Mouse (Mus musculus): ENCODE measurements around the gene Col8a2. TPM values are rescaled to one million over a fixed set of nuclear protein-coding genes. Genes with fewer than 3 reads are reported as not detected.

Col8a2 gene
- polyA plus RNA-seq, 1 experiment from 2014 or later, result 4.8 TPM

- Histone ChIP-seq H3K36me3 (ENCODE audit: control insufficient read depth, insufficient read depth, low read length) (peaks cover 20% of the 10 kb centered on the region), H3K4me2 (ENCODE audit: low read length) (0 out of 2 replicates have a peak overlapping the region, but pooled peaks have one; percentile 50), H3K27me3 (ENCODE audit: control insufficient read depth, insufficient read depth, low read length) (no peaks in the 10 kb centered on the region), H3K4me1 (ENCODE audit: control insufficient read depth in 2 of 2, insufficient read depth in 2 of 2, low read length in 2 of 2) (peaks cover 38 to 77% of the 10 kb centered on the region in 2 experiments), H3K9me3 (ENCODE audit: control insufficient read depth, low read length) (no peaks in the 10 kb centered on the region), H3K9ac (ENCODE audit: low read length) (peak overlapping the region; percentile 8; the same call in 1 of the 2 replicates), H3K27ac (replicated peaks in 1 of 2; ENCODE audit: control insufficient read depth in 1 of 2, insufficient read depth in 1 of 2, low read depth in 2 of 2, low read length in 2 of 2) (peak overlapping the region in 1 of 2 experiments; percentile 76; a peak in 2 of 4 replicates), H3K4me3 (ENCODE audit: control insufficient read depth in 1 of 2, insufficient read depth in 1 of 2, low read depth in 1 of 2, low read length in 2 of 2) (no peak overlapping the region)
- WGBS, result 30% methylated on average over 4 of the region's 4 CpGs
- ATAC-seq (ENCODE audit: insufficient number of reproducible peaks, insufficient read depth, low FRiP score, low read depth), result no peak
Observed at GRCm38 (mm10) chr4:126250659-126251058, 35.9 kb upstream of the Col8a2 start.

DNA sequence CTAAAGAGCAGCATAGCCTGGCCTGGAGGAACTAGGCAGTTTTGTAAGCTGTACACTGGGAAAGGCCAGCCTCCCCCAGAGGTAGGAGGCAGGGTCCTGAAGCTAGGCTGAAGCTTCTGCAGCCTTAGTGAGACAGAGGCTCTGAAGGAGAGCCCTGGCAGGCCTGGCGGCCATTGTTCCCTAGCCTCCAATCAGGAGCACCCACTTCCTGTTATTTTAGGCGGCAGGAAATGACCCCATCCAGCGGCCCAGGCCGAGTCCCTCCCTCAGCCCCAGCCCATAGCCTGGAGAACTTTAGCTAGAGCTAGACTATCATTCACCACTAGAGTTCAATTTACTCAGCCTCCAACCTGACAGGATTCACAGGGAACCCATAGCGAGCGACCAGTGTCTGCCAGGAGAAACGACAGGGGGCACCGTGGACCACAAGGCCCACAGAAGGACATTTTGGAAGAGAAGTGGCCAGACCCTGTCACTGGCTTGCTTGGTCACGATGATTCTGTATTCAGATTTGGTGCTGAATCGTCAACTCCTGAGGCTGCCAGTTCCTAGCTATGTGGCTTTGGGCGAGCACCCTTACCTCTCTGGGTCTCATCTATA is 34.8 kb upstream of the Col8a2 start:
- Histone ChIP-seq H3K9ac (ENCODE audit: low read length) (peak overlapping the region; percentile 52), H3K4me3 (ENCODE audit: control insufficient read depth in 1 of 2, insufficient read depth in 1 of 2, low read depth in 1 of 2, low read length in 2 of 2) (peak overlapping the region in 1 of 2 experiments; percentile 10; a peak in 1 of 4 replicates), H3K4me2 (ENCODE audit: low read length) (peak overlapping the region; percentile 50), H3K9me3 (ENCODE audit: control insufficient read depth, low read length) (no peaks in the 10 kb centered on the region), H3K4me1 (ENCODE audit: control insufficient read depth in 2 of 2, insufficient read depth in 2 of 2, low read length in 2 of 2) (peaks cover 38 to 71% of the 10 kb centered on the region in 2 experiments), H3K27me3 (ENCODE audit: control insufficient read depth, insufficient read depth, low read length) (no peaks in the 10 kb centered on the region), H3K27ac (replicated peaks in 1 of 2; ENCODE audit: control insufficient read depth in 1 of 2, insufficient read depth in 1 of 2, low read depth in 2 of 2, low read length in 2 of 2) (peak overlapping the region; percentile 68 to 76), H3K36me3 (ENCODE audit: control insufficient read depth, insufficient read depth, low read length) (peaks cover 14% of the 10 kb centered on the region; the same call in 1 of the 2 replicates)
- no peak for ATAC-seq (ENCODE audit: insufficient number of reproducible peaks, insufficient read depth, low FRiP score, low read depth)
- WGBS, result 55% methylated on average over 11 of the region's 11 CpGs

GRCm38 (mm10) chr4:126252411-126253237 is 34.0 kb upstream of the Col8a2 start:
- H3K9ac ChIP-seq (ENCODE audit: low read length), result peak overlapping the region; percentile 52; the same call in 1 of the 2 replicates
- peaks cover 9% of the 10 kb centered on the region; the same call in 1 of the 2 replicates for H3K36me3 ChIP-seq (ENCODE audit: control insufficient read depth, insufficient read depth, low read length)
- H3K9me3 ChIP-seq (ENCODE audit: control insufficient read depth, low read length), result no peaks in the 10 kb centered on the region
- peak overlapping the region; percentile 63 to 76; a peak in 3 of 4 replicates for H3K27ac ChIP-seq (replicated peaks in 1 of 2; ENCODE audit: control insufficient read depth in 1 of 2, insufficient read depth in 1 of 2, low read depth in 2 of 2, low read length in 2 of 2)
- no peak overlapping the region for H3K4me3 ChIP-seq (ENCODE audit: control insufficient read depth in 1 of 2, insufficient read depth in 1 of 2, low read depth in 1 of 2, low read length in 2 of 2)
- no peak for ATAC-seq (ENCODE audit: insufficient number of reproducible peaks, insufficient read depth, low FRiP score, low read depth)
- H3K4me1 ChIP-seq (ENCODE audit: control insufficient read depth in 2 of 2, insufficient read depth in 2 of 2, low read length in 2 of 2), result peaks cover 45 to 76% of the 10 kb centered on the region in 2 experiments
- H3K27me3 ChIP-seq (ENCODE audit: control insufficient read depth, insufficient read depth, low read length), result no peaks in the 10 kb centered on the region
- H3K4me2 ChIP-seq (ENCODE audit: low read length), result peak overlapping the region; percentile 50
- 66% methylated on average over 17 of the region's 17 CpGs for whole genome bisulfite sequencing

- no peak for ATAC-seq (ENCODE audit: insufficient number of reproducible peaks, insufficient read depth, low FRiP score, low read depth)
- peaks cover 48 to 75% of the 10 kb centered on the region in 2 experiments for H3K4me1 ChIP-seq (ENCODE audit: control insufficient read depth in 2 of 2, insufficient read depth in 2 of 2, low read length in 2 of 2)
- 66% methylated on average over 14 of the region's 14 CpGs for WGBS
Observed at GRCm38 (mm10) chr4:126253637-126254272, 32.8 kb upstream of the Col8a2 start.

GRCm38 (mm10) chr4:126254315-126255112 is 32.1 kb upstream of the Col8a2 start:
- 9% methylated on average over 9 of the region's 9 CpGs for WGBS
- H3K36me3 ChIP-seq (ENCODE audit: control insufficient read depth, insufficient read depth, low read length), result 0 out of 2 replicates have a peak, but pooled peaks cover 4% of the 10 kb centered on the region

More at GRCm38 (mm10) chr4:126253637-126254272, 32.8 kb upstream of the Col8a2 start:
- peak overlapping the region; percentile 99 for H3K9ac ChIP-seq (ENCODE audit: low read length)
- H3K9me3 ChIP-seq (ENCODE audit: control insufficient read depth, low read length), result no peaks in the 10 kb centered on the region
- H3K27ac ChIP-seq (replicated peaks in 1 of 2; ENCODE audit: control insufficient read depth in 1 of 2, insufficient read depth in 1 of 2, low read depth in 2 of 2, low read length in 2 of 2), result peak overlapping the region in 1 of 2 experiments; percentile 97; a peak in 1 of 4 replicates
- no peaks in the 10 kb centered on the region for H3K27me3 ChIP-seq (ENCODE audit: control insufficient read depth, insufficient read depth, low read length)
- 0 out of 2 replicates have a peak, but pooled peaks cover 4% of the 10 kb centered on the region for H3K36me3 ChIP-seq (ENCODE audit: control insufficient read depth, insufficient read depth, low read length)
- peak overlapping the region; percentile 69 to 99; a peak in 3 of 4 replicates for H3K4me3 ChIP-seq (ENCODE audit: control insufficient read depth in 1 of 2, insufficient read depth in 1 of 2, low read depth in 1 of 2, low read length in 2 of 2)
- H3K4me2 ChIP-seq (ENCODE audit: low read length), result peak overlapping the region; percentile 86

DNA sequence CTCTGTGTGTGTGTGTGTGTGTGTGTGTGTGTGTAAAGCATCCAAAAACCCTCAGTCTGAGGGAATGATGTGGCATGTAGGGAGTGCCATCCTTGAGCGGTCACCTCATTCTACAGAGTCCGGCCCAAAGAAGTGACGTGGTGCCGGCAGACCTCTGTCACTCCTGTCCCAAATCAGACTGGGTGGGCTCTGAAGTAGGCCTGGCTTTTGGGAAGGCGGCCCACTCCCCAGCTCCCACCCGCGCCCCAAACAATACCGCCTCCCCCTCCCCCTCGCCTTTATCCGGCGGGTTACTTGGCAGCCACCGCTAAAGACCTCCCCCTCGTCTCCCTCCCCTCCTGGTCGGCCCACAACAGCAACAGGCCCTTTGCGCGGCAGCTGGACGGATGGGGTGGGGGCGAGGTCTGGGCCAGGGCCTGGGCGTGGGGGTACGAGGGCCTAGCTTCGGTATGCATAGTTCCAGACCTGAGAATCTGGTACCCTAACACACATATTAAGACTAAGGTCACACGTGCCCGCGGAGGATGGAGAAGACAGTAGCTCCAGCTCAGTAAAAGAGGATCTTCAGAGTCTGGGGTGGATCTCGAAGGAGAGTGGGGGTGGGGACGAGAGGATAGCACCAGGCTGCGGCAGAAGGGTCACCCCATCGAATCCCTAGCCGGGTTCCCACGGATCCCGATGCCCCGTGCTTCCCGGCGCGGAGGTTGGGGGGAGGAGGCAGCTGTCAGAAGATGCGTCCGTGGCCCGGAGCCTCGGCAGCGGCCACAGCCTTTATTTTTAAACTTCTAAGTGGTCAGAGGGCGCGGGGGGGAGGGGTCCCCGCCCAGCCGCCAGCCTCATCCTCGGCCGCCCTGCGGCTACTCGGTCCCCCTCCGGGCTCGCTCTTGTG is 31.2 kb upstream of the Col8a2 start:
- under 1% methylated on average over 50 of the region's 50 CpGs for WGBS
- Histone ChIP-seq H3K36me3 (ENCODE audit: control insufficient read depth, insufficient read depth, low read length) (0 out of 2 replicates have a peak, but pooled peaks cover 4% of the 10 kb centered on the region), H3K4me3 (ENCODE audit: control insufficient read depth in 1 of 2, insufficient read depth in 1 of 2, low read depth in 1 of 2, low read length in 2 of 2) (peak overlapping the region; percentile 69 to 99), H3K4me1 (ENCODE audit: control insufficient read depth in 2 of 2, insufficient read depth in 2 of 2, low read length in 2 of 2) (peaks cover 55 to 77% of the 10 kb centered on the region in 2 experiments), H3K27me3 (ENCODE audit: control insufficient read depth, insufficient read depth, low read length) (no peaks in the 10 kb centered on the region), H3K9ac (ENCODE audit: low read length) (peak overlapping the region; percentile 99), H3K4me2 (ENCODE audit: low read length) (peak overlapping the region; percentile 86), H3K27ac (replicated peaks in 1 of 2; ENCODE audit: control insufficient read depth in 1 of 2, insufficient read depth in 1 of 2, low read depth in 2 of 2, low read length in 2 of 2) (peak overlapping the region; percentile 97), H3K9me3 (ENCODE audit: control insufficient read depth, low read length) (no peaks in the 10 kb centered on the region)
- 0 out of 2 replicates have a peak, but pooled peaks have one; percentile 3 for ATAC-seq (ENCODE audit: insufficient number of reproducible peaks, insufficient read depth, low FRiP score, low read depth)

More at GRCm38 (mm10) chr4:126254315-126255112, 32.1 kb upstream of the Col8a2 start:
- Histone ChIP-seq H3K27ac (replicated peaks in 1 of 2; ENCODE audit: control insufficient read depth in 1 of 2, insufficient read depth in 1 of 2, low read depth in 2 of 2, low read length in 2 of 2) (peak overlapping the region; percentile 42 to 97), H3K9me3 (ENCODE audit: control insufficient read depth, low read length) (no peaks in the 10 kb centered on the region), H3K9ac (ENCODE audit: low read length) (peak overlapping the region; percentile 99), H3K4me3 (ENCODE audit: control insufficient read depth in 1 of 2, insufficient read depth in 1 of 2, low read depth in 1 of 2, low read length in 2 of 2) (peak overlapping the region; percentile 69 to 99), H3K27me3 (ENCODE audit: control insufficient read depth, insufficient read depth, low read length) (no peaks in the 10 kb centered on the region), H3K4me2 (ENCODE audit: low read length) (peak overlapping the region; percentile 86), H3K4me1 (ENCODE audit: control insufficient read depth in 2 of 2, insufficient read depth in 2 of 2, low read length in 2 of 2) (peaks cover 52 to 76% of the 10 kb centered on the region in 2 experiments)
- ATAC-seq (ENCODE audit: insufficient number of reproducible peaks, insufficient read depth, low FRiP score, low read depth), result no peak
